Mouse (Mus musculus) kidney, adult 18-20 months (tissue): ENCODE measurements at regions not wholly inside any gene's neighbourhood (a gene's known extent, or its start where the extent isn't known, plus 50 kb on each side); places are given as distances from the start of the nearest gene placed in this dataset.

Experiments used
- DNase-seq: peaks from one replicate; pipeline ENCODE4 v3.0.0; 2021

GRCm38 (mm10) chr1:184281768-184282167 lies 247.7 kb upstream of the 1700056E22Rik start:
- no peak for DNase-seq

GRCm38 (mm10) chr1:184279263-184279662 lies 245.2 kb upstream of the 1700056E22Rik start:
- DNase-seq, result no peak

GRCm38 (mm10) chr1:184277001-184277400 lies 242.9 kb upstream of the 1700056E22Rik start:
- no peak for DNase-seq

- no peak for DNase-seq
These were observed 241.8 kb upstream of the 1700056E22Rik start for GRCm38 (mm10) chr1:184275877-184276276.

GRCm38 (mm10) chr1:184275396-184275795 lies 241.3 kb upstream of the 1700056E22Rik start:
- no peak for DNase-seq

GRCm38 (mm10) chr1:184274704-184275103 lies 240.6 kb upstream of the 1700056E22Rik start:
- no peak for DNase-seq

- no peak for DNase-seq
These were observed 239.6 kb upstream of the 1700056E22Rik start for GRCm38 (mm10) chr1:184273722-184274121.

GRCm38 (mm10) chr1:184271254-184271653 lies 237.2 kb upstream of the 1700056E22Rik start:
- no peak for DNase-seq

- peak; percentile 53 for DNase-seq
These were observed 231.9 kb upstream of the 1700056E22Rik start for GRCm38 (mm10) chr1:184266051-184266450.

GRCm38 (mm10) chr1:184262975-184263374 lies 228.9 kb upstream of the 1700056E22Rik start:
- DNase-seq, result no peak

- no peak for DNase-seq
These were observed 227.3 kb upstream of the 1700056E22Rik start for GRCm38 (mm10) chr1:184261385-184261727.

GRCm38 (mm10) chr1:184260722-184261384 lies 226.8 kb upstream of the 1700056E22Rik start:
- no peak for DNase-seq

- no peak for DNase-seq
These were observed 225.8 kb upstream of the 1700056E22Rik start for GRCm38 (mm10) chr1:184259853-184260252.

- DNase-seq, result no peak
These were observed 223.3 kb upstream of the 1700056E22Rik start for GRCm38 (mm10) chr1:184257356-184257755.

GRCm38 (mm10) chr1:184254951-184255350 lies 220.8 kb upstream of the 1700056E22Rik start:
- no peak for DNase-seq

- no peak for DNase-seq
These were observed 210.8 kb upstream of the 1700056E22Rik start for GRCm38 (mm10) chr1:184244730-184245488.

GRCm38 (mm10) chr1:184244296-184244695 lies 210.2 kb upstream of the 1700056E22Rik start:
- DNase-seq, result no peak

- DNase-seq, result no peak
These were observed 207.7 kb upstream of the 1700056E22Rik start for GRCm38 (mm10) chr1:184241846-184242245.

GRCm38 (mm10) chr1:184235131-184235983 lies 201.3 kb upstream of the 1700056E22Rik start:
- DNase-seq, result peak; percentile 57

GRCm38 (mm10) chr1:184234320-184234988 lies 200.4 kb upstream of the 1700056E22Rik start:
- no peak for DNase-seq

- DNase-seq, result no peak
These were observed 199.7 kb upstream of the 1700056E22Rik start for GRCm38 (mm10) chr1:184233741-184234255.

- DNase-seq, result no peak
These were observed 188.2 kb upstream of the 1700056E22Rik start for GRCm38 (mm10) chr1:184222326-184222725.

GRCm38 (mm10) chr1:184221792-184222191 lies 187.7 kb upstream of the 1700056E22Rik start:
- no peak for DNase-seq
